Mouse (Mus musculus): ENCODE measurements at regions not wholly inside any gene's neighbourhood (a gene's known extent, or its start where the extent isn't known, plus 50 kb on each side); places are given as distances from the start of the nearest gene placed in this dataset.

DNA sequence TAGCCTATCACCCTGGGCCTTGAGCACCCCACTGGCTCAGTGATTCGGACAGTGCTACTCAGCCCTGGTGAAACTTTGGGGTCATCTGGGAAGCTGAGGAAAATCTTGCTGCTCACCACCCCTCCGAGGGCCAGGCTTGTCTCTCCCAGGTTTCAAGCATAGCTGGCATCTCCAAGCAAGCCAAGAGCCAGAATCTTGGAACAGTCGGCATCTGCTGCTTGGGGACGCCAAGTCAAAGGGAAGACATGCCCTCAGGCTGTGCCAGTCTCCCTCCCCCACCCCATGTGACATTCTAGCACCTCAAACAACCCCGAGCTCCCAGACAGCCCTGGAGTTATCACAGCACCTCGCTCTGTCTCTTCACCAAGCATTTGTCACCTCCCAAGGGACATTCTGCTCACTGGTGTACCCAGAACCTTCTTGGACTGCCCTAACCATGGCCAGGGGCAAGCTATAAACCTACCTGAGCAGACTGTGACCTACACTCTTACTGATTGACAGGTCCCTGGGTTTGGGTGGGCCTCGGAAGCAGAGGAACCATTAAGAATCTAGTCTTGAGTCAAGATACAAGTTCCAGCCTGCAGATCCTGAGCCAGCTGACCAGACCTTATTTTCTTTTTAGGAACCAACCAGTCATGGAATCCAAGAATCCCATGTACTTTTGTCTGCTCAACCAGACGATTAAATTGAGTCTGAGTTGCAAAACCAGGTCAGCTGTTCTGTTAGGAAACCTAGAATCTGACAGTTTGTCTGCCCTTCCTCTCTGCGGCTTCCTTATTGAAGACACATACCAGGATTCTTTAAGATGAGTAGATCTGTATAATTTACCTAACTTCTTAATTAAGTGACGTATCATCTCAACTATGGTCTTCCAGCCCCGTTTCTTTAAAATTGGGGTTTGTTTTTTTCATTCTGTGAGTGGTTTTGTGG lies 83.0 kb upstream of the Otos start:
- no peak for DNase-seq

DNA sequence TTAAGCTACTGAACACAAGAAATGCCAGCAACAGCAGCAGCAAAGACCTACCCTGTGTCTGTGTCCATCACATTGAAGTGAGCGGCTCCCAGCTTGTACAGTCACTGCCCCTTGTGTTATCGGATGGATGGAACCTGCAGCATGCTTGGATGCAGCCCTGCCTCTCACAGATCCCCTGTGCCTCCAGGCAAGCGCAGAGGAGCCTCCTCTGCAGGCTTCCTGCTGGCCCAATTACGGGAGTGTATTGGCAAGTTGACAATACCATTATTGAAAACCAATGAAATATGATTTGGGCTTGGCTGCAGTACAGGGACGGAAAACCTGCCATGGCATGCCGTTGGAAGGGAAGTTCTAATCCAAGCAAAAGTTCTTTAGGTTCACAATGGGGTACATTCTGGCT lies 81.9 kb upstream of the Otos start:
- peak; percentile 41 for DNase-seq

DNA sequence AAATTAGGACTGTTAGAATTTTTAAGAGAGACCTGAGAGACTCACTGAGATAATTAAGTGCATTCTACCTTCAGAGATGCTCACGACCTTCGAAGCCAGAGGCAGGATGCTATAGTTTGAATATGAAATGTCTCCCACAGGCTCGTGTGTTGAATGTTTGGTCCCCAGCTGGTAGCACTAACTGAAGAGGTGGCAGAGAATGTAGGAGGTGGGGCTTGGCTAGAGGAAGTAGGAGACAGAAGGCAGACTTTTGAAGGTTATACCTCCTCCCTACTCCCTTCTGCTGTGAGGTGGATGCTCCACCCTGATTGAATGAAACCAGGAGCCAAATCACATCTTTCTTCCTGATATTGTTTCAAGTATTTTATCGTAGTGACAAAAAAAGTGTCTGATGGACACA lies 79.3 kb upstream of the Otos start:
- no peak for DNase-seq

DNA sequence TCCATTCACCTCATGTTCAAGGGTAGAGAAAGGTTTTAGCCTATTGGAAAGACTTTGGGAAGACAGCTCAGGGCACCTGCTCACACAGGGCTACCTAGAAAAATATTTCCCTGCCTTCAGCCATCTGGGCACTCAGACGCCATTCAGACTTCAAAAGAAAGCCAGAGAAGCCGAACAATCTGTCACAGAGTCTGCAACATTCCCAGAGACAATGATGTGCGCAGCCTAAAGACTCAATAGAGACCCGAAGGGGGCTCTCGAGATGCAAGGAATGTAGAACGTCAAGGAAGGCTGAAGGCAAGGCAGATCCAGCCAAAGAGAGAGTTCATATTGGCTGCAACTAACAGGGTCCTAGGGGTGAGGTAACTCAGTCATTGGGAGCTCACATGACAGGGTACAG lies 78.7 kb upstream of the Otos start:
- no peak for DNase-seq

DNA sequence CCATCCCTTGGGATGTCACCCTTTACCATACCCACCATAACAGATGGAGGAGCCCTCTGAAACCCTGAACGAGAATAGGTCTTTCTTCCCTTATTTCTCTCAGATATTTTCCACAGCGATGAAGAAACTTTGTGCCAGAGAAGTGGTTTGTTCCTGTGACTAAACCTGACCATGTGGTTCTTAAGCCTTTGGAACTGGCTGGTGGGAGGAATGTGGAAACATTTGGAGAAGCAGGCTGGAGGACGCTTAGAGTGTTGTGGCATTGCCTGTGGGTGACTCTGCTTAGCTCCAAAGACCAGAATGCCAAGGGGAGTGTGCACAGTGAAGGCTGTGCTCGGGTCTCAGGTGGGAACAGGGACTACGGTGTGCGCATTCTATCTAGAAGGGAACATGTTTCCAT lies 77.7 kb upstream of the Otos start:
- DNase-seq = no peak

DNA sequence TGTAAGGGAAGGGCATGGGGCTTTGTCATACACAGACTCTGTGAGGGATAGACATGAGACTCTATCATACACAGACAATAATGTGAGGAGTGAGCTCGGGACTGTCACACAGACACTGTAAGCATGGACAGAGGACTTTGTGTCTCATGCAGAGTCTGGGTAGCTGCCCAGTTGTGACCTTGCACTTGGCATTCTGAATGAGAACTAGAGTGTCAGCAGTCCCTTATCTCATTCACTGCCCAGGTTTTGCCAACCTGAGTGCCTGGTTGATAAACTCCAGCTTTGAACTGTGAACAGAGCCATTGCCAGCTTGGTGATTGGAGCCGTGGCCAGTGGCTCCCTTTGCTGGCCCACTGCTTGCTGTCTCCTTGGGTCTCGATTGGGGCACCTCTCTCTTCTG lies 75.5 kb upstream of the Otos start:
- DNase-seq = no peak

DNA sequence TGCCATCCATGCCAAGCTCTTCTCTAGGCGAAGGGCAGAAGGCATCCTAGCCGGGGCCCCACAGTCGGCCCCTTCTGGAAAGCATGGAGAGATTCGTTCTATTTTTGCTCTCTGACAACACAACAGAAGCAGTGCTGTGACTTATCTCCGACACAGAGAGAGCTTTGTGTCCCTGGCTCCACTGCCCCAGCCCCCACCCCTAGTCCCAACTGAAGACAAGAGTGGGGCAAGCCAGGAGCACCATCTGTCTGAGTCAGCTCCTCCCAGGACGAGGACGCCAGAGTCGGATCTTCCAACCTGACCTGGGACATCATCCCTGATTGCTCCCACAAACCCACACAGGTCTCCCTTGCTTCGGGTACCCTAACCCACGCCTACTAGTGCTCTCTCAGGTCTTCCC lies 71.9 kb upstream of the Otos start:
- DNase-seq = peak; percentile 49

DNA sequence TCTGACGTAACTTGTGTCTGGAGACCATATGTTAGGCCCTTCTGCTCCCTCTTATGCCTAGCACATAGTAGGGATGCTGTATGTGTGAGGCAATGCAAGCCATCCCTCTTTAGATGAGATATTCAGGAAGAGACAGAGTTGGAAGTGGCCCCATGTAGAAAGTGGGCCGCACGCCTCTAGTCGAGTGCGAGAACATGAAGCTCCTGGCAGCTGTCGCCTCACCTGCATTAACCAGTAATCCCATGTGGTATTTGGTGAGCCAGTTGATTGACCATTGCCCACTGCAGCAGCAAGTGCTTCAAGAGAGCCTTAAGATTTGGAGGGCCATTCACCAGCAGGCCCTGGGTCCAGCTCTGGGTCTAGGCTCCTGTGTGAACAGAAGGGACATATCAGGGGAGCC lies 71.2 kb upstream of the Otos start:
- DNase-seq = no peak

DNA sequence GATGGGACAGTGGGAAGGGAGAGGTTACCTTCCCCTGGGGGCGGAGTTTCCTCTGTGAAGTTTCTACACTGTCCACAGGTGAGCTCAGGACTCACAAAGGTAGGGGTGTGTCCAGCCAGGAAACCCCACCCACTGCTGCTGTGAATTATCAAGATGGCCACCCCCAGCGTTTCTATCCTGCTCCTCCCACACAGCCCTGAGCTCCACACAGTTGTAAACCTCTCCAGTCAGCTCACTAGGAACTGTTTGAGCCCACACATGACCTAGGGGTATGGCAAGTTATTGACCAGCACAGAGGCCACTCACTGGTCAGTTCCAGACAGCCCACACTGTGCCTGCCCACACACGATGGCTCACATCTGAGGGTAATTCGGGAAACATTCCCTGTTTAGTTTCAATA lies 69.5 kb upstream of the Otos start:
- no peak for DNase-seq

DNA sequence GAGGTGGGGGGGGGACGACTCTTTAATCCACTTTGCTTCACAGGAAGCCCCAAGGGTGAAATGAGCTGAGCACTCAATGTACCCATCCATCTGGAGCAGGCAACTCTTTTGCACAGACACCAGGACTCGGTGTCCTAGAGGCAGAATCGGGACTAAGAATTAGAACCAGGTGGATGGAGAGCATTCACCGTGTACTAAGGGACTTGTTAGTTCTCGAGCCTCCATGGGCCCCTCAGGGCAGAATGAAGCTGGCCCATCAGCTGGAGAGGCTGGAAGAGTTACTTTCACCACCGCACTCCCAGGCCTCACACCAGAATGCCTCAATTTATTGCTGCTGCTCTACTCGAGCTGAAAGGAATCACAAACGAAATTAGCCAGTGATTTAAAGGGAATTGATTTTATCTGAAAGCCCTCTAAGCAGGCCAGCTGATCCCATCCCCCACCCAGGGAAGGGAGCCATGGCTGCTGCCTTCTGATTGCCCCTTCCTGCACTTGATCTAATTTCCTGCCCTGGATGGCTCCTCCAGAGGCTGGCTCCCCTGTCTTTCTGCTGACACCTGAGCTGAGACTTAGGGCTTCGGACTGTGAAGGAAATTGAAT lies 66.2 kb upstream of the Otos start:
- no peak for DNase-seq

DNA sequence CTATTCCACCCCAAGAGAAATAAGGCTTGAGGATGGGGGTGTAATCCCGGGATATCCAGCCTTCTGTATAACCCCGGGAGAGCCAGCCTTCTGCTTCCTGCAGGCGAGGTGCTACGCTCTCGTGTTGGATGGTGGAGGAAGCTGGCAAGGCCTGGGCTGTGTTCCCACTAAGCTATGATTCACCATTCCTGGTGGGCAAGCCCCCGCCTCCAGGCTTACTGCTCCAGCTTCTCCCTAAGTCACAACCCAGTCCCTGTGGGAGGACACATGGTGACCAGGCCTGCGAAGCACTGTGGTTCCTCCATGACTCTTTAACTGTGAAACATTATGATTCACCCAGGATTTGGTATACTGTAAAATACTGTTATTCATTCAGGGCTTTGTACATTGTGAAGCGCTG lies 63.7 kb upstream of the Otos start:
- DNase-seq = no peak

DNA sequence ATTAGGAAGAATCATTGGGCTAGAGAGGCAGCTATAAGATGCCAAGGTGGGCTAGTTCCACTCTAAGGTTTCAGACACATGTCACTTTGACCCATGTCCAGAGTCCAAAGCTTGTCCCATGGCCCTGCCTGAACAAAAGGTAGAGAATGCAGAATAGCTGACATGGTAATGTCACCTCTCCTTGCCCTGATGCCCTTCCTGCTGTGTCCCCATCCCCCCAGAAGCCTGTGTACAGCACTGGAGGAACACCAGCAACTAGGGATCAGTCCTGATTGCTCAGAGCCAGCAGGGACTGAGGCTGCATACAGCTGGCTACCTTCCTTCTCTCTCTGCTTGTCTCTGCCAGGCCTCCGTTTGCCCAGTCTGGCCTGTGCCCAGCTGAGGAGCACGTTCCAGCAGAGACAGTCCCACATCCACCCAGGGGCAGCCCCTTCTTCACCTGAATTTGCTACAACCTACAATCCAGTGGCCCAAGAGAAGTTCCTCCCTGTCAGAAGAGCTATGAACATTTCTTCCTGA lies 61.7 kb upstream of the Otos start:
- DNase-seq = no peak

DNA sequence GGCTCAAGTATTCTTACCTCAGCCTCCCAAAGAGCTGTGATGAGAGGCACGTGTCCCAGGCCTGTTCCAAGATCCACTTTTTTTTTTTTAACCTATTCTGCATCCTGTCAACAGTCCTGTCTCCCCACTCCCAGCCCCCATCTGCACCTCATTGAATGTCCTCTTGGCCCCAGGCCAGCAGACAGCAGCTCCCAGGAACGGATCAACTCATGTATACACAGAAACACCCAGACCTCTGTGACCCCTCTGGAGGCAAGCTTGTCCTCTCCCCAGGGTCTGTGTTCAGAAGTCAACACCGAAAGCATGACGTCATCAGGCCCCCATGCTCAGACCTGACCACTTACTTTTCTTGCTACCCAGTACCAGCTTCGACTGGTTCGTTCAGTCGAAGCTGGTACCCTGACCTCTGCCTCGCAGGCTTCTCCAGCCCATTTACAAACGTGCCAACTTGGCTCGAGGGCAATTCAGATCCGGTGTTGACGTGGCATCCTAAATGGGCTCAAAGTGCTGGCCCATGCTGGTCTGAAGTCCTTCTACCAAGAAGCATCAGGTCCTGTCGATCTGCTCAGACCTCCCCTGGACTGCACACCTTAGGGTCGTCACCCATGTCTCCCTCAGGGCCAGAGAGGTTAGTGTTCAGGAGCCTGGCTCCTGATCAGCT lies 60.7 kb upstream of the Otos start:
- no peak for DNase-seq

DNA sequence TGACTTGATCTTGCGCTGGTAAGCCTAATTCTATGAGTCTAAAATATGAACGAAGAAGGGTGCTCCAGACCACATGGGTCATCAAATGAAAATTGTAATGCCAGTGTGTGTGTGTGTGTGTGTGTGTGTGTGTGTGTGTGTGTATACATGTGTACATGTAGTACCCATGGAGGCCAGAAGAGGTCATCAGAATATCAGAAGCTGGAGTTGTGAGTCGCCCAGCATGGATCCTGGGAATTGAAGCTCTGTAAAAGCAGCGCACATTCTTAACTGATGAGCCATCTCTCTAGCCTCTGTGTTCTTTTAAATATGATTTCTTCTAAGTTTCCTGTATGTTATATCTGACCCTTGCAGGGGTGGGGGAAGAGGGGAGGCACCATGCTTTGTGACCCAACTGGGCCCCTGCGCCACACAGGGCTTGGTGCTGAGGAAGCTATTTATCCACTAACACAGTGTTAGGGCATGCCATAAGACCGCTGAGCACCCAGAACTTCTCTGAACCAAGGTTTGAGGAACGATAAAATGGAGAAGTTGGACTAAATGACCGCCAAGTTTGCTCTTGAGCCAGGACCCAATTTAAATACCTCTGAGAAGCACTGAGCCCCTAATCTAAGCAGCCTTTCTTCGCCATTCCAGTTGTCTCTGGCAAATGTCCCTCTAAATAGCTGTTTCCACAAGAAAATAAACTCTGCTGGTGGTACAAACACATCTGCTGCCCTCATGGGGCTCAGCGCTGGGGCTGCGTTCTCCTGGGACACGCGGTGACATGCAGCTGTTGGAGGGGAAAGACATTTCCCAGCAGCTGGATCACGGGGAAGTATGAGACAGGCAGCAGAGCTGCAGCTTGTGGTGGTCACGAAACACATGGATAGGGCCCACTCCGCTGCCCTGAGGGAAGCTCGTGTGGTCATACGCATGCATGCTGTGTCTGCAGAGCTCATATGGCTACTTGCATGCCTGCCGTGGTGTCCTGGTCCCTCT lies 59.6 kb upstream of the Otos start:
- no peak for DNase-seq

DNA sequence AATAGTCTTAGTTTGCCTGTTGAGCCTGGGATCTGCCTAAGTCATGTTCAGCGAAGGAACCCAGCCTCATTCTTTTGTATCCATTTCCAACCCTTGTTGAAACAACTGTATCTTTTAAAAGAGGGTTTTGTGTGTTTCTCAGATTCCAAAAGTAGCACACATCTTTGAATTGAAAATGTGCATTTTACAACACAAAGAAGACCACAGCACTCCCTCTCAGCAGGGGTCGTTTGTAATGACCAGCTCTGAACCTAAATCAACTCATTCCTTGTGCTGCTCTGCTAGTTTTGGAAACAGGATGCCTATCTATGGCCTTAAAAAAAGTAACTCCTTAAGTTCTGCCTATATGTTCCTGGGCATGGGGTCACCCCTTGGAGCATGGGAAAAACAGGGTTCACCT lies 58.8 kb upstream of the Otos start:
- DNase-seq = no peak

DNA sequence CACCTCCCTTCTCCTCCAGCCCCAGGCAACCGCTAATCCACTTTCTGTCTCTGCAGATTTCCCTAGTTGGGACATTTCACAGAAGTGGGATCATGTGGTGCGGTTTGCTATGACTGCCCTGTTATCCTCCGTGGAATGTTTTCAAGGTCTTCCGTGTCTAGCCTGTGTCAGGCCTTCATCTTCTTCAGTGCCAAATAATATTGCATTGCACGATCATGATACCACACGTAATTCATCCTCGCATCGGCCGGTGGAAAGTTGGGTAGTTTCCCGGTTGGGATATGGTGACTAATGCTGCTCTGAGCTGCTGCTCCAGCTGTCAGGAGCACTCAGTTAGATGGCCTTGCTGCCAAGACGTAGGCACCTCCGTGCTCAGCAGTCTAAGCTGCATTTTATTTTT lies 55.3 kb upstream of the Otos start:
- DNase-seq = no peak

DNA sequence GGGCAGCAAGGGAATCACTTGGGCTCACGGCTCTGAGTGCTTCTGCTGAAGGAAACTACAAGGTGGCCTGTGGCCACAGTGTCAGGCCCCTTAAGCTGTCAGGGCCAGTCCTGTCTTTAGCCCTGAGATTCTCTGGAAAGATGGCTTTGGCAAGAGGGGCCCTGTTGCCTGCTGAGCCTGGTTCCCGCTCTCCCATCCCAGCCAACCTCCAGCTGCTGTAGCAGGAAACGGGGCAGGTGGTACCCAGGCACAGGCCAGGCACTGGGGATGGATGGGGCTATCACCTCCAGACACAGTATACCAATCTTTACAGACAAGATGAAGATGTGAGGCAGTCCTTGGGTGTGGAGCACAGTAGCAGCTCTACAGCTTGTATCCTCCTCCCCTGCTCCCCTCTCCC lies 54.6 kb upstream of the Otos start:
- DNase-seq = peak; percentile 7

DNA sequence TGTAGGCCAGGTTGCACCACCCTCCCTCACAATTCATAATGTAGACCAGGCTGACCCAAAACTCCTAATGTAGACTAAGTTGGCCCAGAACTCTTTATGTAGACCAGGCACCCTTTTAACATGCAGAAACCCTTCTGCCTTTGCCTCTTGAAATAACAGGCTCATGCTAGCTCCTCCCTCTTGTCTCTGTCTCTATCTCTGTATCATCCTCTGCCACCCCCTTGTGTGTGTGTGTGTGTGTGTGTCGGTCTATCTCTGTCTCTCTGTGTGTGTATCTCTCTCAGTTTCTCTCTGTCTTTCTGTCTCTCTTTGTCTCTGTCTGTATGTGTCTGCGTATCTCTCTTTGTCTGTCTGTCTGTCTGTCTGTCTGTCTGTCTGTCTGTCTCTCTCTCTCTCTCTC lies 51.5 kb upstream of the Otos start:
- DNase-seq = no peak

DNA sequence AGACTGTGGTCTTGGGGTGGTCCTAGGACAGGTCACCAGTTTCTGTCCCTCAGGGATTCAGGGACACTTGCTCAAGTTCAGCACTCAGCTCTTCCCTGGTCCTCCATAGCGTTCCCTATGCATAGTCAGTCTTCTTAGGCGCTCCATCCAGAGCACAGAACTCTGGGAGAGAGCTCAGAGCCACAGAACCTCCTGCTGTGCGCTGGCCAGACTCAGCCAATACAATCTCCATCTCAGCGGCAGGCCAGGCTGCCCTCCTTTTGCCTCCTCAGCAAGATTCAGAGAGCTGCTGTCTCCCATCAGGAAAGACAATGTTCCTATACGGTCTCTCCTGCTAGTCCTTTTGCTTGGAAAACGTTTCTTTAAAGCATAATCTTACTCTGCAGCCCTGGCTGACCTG lies 51.1 kb upstream of the Otos start:
- DNase-seq = peak; percentile 86

DNA sequence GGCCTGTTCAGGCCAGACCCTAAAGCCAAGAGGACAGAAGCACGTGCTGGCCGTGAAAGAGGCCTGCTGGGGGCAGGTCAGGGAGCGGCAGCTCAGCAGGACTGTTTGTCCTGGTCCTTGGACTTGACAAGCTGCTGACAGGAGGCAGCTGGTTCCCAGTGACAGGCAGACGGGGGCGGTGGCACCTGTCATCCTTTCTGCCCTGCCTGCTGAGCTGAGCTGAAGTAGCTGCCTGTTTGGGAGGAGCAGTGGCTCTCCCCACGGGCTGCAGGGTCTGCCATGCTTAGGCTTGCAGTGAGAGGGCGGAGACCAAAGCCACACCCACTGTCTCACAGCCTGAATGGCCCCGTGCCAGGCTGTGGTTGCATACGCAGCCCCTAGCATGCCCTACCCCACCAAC lies 50.4 kb upstream of the Otos start:
- peak; percentile 87 for DNase-seq

DNA sequence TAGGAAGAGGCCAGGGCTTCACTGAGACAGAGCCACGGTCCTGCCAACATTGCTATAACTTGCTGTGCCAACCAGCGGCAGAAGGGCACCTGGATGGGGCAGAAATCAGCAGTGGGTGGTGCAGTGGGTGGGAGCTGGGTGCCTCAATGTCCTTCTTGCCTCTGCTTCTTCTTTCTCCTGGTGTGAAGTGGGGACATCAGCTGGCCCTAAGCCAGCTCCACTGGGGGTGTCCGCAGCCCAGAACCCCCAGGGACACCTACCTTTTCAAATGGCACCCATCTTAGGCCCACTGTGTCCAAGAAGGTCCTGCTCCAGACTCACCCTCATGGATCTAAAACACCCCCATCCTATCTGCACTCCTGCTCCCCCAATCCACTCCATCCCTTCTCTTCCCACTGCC lies 49.9 kb upstream of the Otos start:
- DNase-seq = peak; percentile 55

Measured in cerebellum, adult 9-11 months (tissue).